Mouse (Mus musculus) stomach, embryonic 16.5 days (tissue): ENCODE results near the gene Far2. TPM values are rescaled to one million over a fixed set of nuclear protein-coding genes. Genes with fewer than 3 reads are reported as not detected.

Experiments used
- ATAC-seq: fragments of 200-750 bp; cut with Nextera tagmentation; 2 replicates; pipeline ENCODE4 v1.8.0; 2017; ENCODE audit warnings: moderate number of reproducible peaks, moderate TSS enrichment; ENCODE audit not compliant: insufficient read depth, low FRiP score
- H3K27ac ChIP-seq: fragments of 300-500 bp; sonication (generic); 2 replicates; pipeline ENCODE4 v1.5.1; 2014; ENCODE audit warnings: low read length
- H3K27me3 ChIP-seq: fragments of 300-500 bp; sonication (generic); 2 replicates; pipeline ENCODE4 v1.6.1; 2014; ENCODE audit warnings: low read length, control low read depth, mixed read lengths; ENCODE audit not compliant: control insufficient read depth, insufficient read depth
- H3K36me3 ChIP-seq: fragments of 300-500 bp; sonication (generic); 2 replicates; pipeline ENCODE4 v1.6.1; 2014; ENCODE audit warnings: low read length; ENCODE audit not compliant: control insufficient read depth, insufficient read depth
- H3K4me1 ChIP-seq: fragments of 300-500 bp; sonication (generic); 2 replicates; pipeline ENCODE4 v1.6.1; 2014; ENCODE audit warnings: low read length, control low read depth, mixed read lengths; ENCODE audit not compliant: control insufficient read depth, insufficient read depth
- H3K4me2 ChIP-seq: fragments of 300-500 bp; sonication (generic); 2 replicates; pipeline ENCODE4 v1.6.1; 2014; ENCODE audit warnings: low read depth, low read length, mixed read lengths
- H3K4me3 ChIP-seq: fragments of 300-500 bp; sonication (generic); replicated peaks from 2 replicates; pipeline ENCODE4 v1.5.1; 2014; ENCODE audit warnings: mild to moderate bottlenecking, low read length
- H3K9ac ChIP-seq: fragments of 300-500 bp; sonication (generic); 2 replicates; pipeline ENCODE4 v1.6.1; 2014; ENCODE audit warnings: low read length
- H3K9me3 ChIP-seq: fragments of 300-500 bp; sonication (generic); replicated peaks from 2 replicates; pipeline ENCODE4 v1.6.1; 2016; ENCODE audit warnings: low read length, control low read depth; ENCODE audit not compliant: control insufficient read depth
- WGBS: fragments of 180-500 bp; shearing (Covaris S2); extraction: QIAGEN DNeasy Blood & Tissue Kit; methylation state at CpG from one replicate; pipeline ENCODE4 v1.1.7; 2014; 5-methylcytosine and 5-hydroxymethylcytosine counted together
- polyA plus RNA-seq: library from polyadenylated mRNA; unstranded; fragments of >200 nt; fragmentation: Nextera tagmentation; extraction: Ambion mirVana; gene quantifications from 2 replicates; pipeline ENCODE4 v1.2.1, GENCODE M21; 2015

Far2 gene
- polyA plus RNA-seq, 1 experiment from 2014 or later = 4.6 TPM

- no peaks in the 10 kb centered on the region for H3K4me1 ChIP-seq
- no peak overlapping the region for H3K4me3 ChIP-seq
- H3K9ac ChIP-seq = no peak overlapping the region
- no peak overlapping the region for H3K27ac ChIP-seq
- no peaks in the 10 kb centered on the region for H3K9me3 ChIP-seq
- no peaks in the 10 kb centered on the region for H3K27me3 ChIP-seq
- WGBS = 78% methylated on average over 3 of the region's 3 CpGs
- ATAC-seq = no peak
- H3K36me3 ChIP-seq = no peaks in the 10 kb centered on the region
- no peak overlapping the region for H3K4me2 ChIP-seq
These were observed 26.5 kb downstream of the Far2 start for GRCm38 (mm10) chr6:148073599-148073998.

GRCm38 (mm10) chr6:148074211-148074864 is 27.3 kb downstream of the Far2 start:
- Histone ChIP-seq H3K27me3 (no peaks in the 10 kb centered on the region), H3K9me3 (no peaks in the 10 kb centered on the region), H3K27ac (no peak overlapping the region), H3K4me2 (no peak overlapping the region), H3K9ac (no peak overlapping the region), H3K36me3 (no peaks in the 10 kb centered on the region), H3K4me3 (no peak overlapping the region), H3K4me1 (no peaks in the 10 kb centered on the region)
- no peak for ATAC-seq

GRCm38 (mm10) chr6:148083864-148084263 is 36.8 kb downstream of the Far2 start:
- WGBS = 86% methylated on average over 2 of the region's 2 CpGs
- no peaks in the 10 kb centered on the region for H3K4me1 ChIP-seq
- H3K9me3 ChIP-seq = no peaks in the 10 kb centered on the region
- no peak overlapping the region for H3K9ac ChIP-seq
- H3K4me2 ChIP-seq = no peak overlapping the region
- no peak overlapping the region for H3K4me3 ChIP-seq
- ATAC-seq = no peak
- no peak overlapping the region for H3K27ac ChIP-seq
- no peaks in the 10 kb centered on the region for H3K36me3 ChIP-seq
- H3K27me3 ChIP-seq = no peaks in the 10 kb centered on the region

- ATAC-seq = no peak
These were observed 37.3 kb downstream of the Far2 start for GRCm38 (mm10) chr6:148084403-148084802.

GRCm38 (mm10) chr6:148097039-148097438 is 50.0 kb downstream of the Far2 start:
- 62% methylated on average over 3 of the region's 3 CpGs for WGBS
- ATAC-seq = no peak

More at GRCm38 (mm10) chr6:148084403-148084802, 37.3 kb downstream of the Far2 start:
- no peaks in the 10 kb centered on the region for H3K4me1 ChIP-seq
- H3K36me3 ChIP-seq = no peaks in the 10 kb centered on the region
- no peaks in the 10 kb centered on the region for H3K9me3 ChIP-seq
- H3K4me2 ChIP-seq = no peak overlapping the region
- H3K4me3 ChIP-seq = no peak overlapping the region
- 52% methylated on average over 2 of the region's 2 CpGs for WGBS
- no peaks in the 10 kb centered on the region for H3K27me3 ChIP-seq
- no peak overlapping the region for H3K27ac ChIP-seq
- no peak overlapping the region for H3K9ac ChIP-seq

GRCm38 (mm10) chr6:148101977-148102376 is 54.9 kb downstream of the Far2 start:
- H3K27ac ChIP-seq = no peak overlapping the region
- no peaks in the 10 kb centered on the region for H3K9me3 ChIP-seq
- no peak overlapping the region for H3K9ac ChIP-seq
- no peak overlapping the region for H3K4me3 ChIP-seq
- no peak for ATAC-seq
- no peak overlapping the region for H3K4me2 ChIP-seq
- no peaks in the 10 kb centered on the region for H3K36me3 ChIP-seq
- H3K27me3 ChIP-seq = no peaks in the 10 kb centered on the region
- H3K4me1 ChIP-seq = no peaks in the 10 kb centered on the region
- WGBS = 61% methylated on average over 3 of the region's 3 CpGs

More at GRCm38 (mm10) chr6:148097039-148097438, 50.0 kb downstream of the Far2 start:
- Histone ChIP-seq H3K36me3 (no peaks in the 10 kb centered on the region), H3K9ac (no peak overlapping the region), H3K27ac (no peak overlapping the region), H3K9me3 (no peaks in the 10 kb centered on the region), H3K4me1 (no peaks in the 10 kb centered on the region), H3K27me3 (no peaks in the 10 kb centered on the region), H3K4me2 (no peak overlapping the region), H3K4me3 (no peak overlapping the region)

GRCm38 (mm10) chr6:148102434-148102833 is 55.4 kb downstream of the Far2 start:
- no peaks in the 10 kb centered on the region for H3K27me3 ChIP-seq
- 72% methylated on average over 1 of the region's 1 CpGs for WGBS
- ATAC-seq = no peak
- no peak overlapping the region for H3K4me2 ChIP-seq
- no peak overlapping the region for H3K9ac ChIP-seq
- H3K36me3 ChIP-seq = no peaks in the 10 kb centered on the region
- no peaks in the 10 kb centered on the region for H3K9me3 ChIP-seq
- H3K27ac ChIP-seq = no peak overlapping the region
- no peaks in the 10 kb centered on the region for H3K4me1 ChIP-seq
- H3K4me3 ChIP-seq = no peak overlapping the region

- Histone ChIP-seq H3K4me3 (no peak overlapping the region), H3K9ac (no peak overlapping the region), H3K4me1 (no peaks in the 10 kb centered on the region), H3K27me3 (no peaks in the 10 kb centered on the region), H3K9me3 (no peaks in the 10 kb centered on the region), H3K36me3 (no peaks in the 10 kb centered on the region), H3K27ac (no peak overlapping the region), H3K4me2 (no peak overlapping the region)
- ATAC-seq = no peak
- WGBS = 41% methylated on average over 9 of the region's 9 CpGs
These were observed 57.2 kb downstream of the Far2 start for GRCm38 (mm10) chr6:148104212-148104611.

GRCm38 (mm10) chr6:148105722-148106268 is 58.7 kb downstream of the Far2 start:
- H3K4me1 ChIP-seq = no peaks in the 10 kb centered on the region
- H3K36me3 ChIP-seq = no peaks in the 10 kb centered on the region
- H3K9me3 ChIP-seq = no peaks in the 10 kb centered on the region
- H3K4me2 ChIP-seq = no peak overlapping the region
- no peak overlapping the region for H3K27ac ChIP-seq
- ATAC-seq = no peak
- no peak overlapping the region for H3K4me3 ChIP-seq
- 73% methylated on average over 9 of the region's 9 CpGs for WGBS
- no peaks in the 10 kb centered on the region for H3K27me3 ChIP-seq
- H3K9ac ChIP-seq = no peak overlapping the region
